Mouse (Mus musculus) cerebellum, adult 2 months (tissue): ENCODE measurements at regions not wholly inside any gene's neighbourhood (a gene's known extent, or its start where the extent isn't known, plus 50 kb on each side); places are given as distances from the start of the nearest gene placed in this dataset.

Experiments used
- CTCF ChIP-seq: fragments of 200-500 bp; IDR thresholded peaks from 2 replicates; pipeline ENCODE4 v1.5.1; 2011; ENCODE audit warnings: low read depth, mild to moderate bottlenecking, control low read depth, low read length, moderate library complexity, borderline replicate concordance; ENCODE audit not compliant: insufficient read depth
- POLR2A ChIP-seq: fragments of 200-500 bp; IDR thresholded peaks from 2 replicates; pipeline ENCODE4 v1.6.1; 2011; ENCODE audit warnings: low read length, control low read depth, borderline replicate concordance; ENCODE audit not compliant: insufficient read depth

DNA sequence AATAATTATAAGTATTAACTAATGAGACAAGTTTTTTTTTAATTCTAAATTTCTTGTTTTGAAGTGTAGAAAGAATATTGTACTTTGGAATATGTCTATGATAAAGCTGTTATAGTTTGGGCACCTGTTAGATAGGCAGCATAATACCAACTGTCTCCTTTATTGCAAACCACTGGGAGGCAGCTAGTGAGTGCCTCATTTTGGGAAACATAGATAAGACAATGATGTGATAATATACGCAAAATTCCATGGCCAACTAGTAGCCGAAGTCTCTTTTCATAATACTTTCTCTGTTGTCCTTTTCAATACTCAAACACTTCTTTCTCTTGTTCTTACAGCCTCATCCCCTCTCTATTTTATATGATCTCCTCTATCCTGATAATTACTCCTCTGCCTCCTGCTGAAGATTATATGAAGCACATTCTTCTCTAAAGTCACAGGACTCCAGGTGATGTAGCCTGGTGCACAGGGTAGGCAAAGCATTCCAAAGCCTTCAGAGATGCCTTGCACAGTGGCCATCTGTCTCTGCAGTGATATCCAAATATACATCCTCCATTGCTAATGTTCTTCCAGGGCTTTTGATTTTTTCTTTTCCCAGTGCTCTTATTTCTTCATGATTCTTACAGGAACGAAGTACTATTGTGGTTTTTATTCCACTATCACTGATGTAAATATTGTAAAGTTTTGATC is 259.9 kb downstream of the Pdha2 start:
- no peak for TF ChIP-seq POLR2A
- no peak for TF ChIP-seq CTCF
